Mouse (Mus musculus): ENCODE data around the gene Vps9d1. TPM values are rescaled to one million over a fixed set of nuclear protein-coding genes. Genes with fewer than 3 reads are reported as not detected.

The Vps9d1 gene
- polyA plus RNA-seq (2015; fragmentation: Nextera tagmentation; extraction: Ambion mirVana), result 16.5 and 17.3 TPM in 2 replicates

DNA sequence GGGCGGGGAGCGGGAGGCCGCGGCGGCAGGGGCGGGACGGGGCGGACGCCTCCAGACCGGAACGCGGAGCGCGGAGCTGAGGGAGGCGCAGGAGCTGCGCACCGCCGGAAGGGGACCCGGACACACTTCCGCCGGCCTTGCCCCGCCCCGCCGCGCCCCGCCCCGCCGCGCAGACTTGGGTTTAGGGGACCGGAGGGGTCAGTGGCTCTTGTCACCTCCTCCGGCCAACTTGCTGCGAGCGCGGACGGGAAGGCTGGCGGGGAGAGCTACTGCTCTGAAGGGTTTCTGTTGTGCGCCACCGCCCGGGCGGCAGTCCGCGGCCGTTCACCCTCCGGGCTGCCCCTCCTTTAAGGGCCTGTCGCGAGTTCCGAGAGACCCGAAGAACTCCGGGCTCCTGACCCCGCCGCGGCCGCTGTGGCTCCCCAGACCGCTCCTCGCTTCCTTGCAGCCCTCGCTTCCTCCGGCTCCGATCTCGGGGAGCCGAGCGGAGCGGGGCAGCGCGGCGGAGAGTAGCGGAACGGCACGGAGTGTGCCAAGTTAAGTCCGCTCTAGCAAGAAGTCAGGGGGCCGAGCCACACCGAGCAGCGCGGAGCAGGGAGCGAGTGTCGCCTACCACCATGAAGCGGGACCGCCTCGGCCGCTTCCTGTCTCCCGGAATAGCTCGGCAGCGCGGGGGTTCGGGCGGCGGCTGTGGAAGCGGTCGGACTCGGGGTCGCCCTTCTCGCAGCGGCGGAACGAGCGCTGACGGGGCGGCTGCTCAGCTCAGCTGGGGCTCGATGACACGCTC lies at the start of gene Vps9d1, which contains the start of gene Zfp276:
Gene Vps9d1, minus strand, starts transcription at position 250 of the 787 bp plus-strand sequence.
Gene Zfp276, plus strand, starts transcription at position 97 of the 787 bp plus-strand sequence.
- under 1% methylated on average over 93 of the region's 99 CpGs for WGBS
- ATAC-seq (replicated peaks; ENCODE audit: low FRiP score, low read depth) (peak; percentile 95), DNase-seq (ENCODE audit: low spot score) (peak; percentile 89)
- Histone ChIP-seq H3K4me1 (replicated peaks; ENCODE audit: insufficient read depth, low read length) (peaks cover 17% of the 10 kb centered on the region), H3K9ac (ENCODE audit: low read depth, low read length) (peak within 1 kb of the TSS; percentile 83), H3K36me3 (ENCODE audit: insufficient read depth, low read length) (peaks cover 31% of the 10 kb centered on the region), H3K9me3 (replicated peaks; ENCODE audit: low read length) (no peaks in the 10 kb centered on the region), H3K27me3 (ENCODE audit: insufficient read depth, low read length) (no peaks in the 10 kb centered on the region), H3K4me3 (replicated peaks; ENCODE audit: low read depth, low read length) (peak within 1 kb of the TSS; percentile 86), H3K4me2 (ENCODE audit: low read length) (peak within 1 kb of the TSS; percentile 83), H3K27ac (peak within 1 kb of the TSS; percentile 65)
- no peak for TF ChIP-seq CTCF (IDR thresholded peaks at IDR 0.05; ENCODE audit: low read depth)

DNA sequence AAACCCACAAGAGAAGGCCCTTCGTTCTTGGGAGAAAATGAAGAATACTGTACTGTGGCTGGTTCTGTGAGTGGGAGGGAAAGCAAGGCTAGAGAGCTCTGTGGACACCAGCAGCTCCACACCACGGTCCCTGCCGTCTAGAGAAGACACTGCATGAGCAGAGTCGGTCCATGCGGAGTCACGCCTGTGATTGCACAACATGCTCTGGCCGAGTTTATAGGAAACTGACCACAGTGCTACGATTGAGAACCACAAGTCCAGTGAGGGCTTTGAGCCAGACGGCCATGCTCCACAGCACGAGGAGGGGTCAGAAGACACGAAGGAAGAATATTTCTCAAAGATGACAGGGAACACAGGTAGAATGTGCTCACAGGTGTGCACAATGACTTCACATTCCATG lies 44.2 kb upstream of the Vps9d1 start:
- no peak overlapping the region for H3K27ac ChIP-seq
- ATAC-seq (replicated peaks; ENCODE audit: low FRiP score, low read depth) (no peak), DNase-seq (ENCODE audit: low spot score) (no peak)
- TF ChIP-seq CTCF (IDR thresholded peaks at IDR 0.05; ENCODE audit: low read depth), result no peak
- H3K36me3 ChIP-seq (ENCODE audit: insufficient read depth, low read length), result 0 out of 2 replicates have a peak, but pooled peaks cover 3% of the 10 kb centered on the region
- no peaks in the 10 kb centered on the region for H3K27me3 ChIP-seq (ENCODE audit: insufficient read depth, low read length)
- WGBS, result 92% methylated on average over 11 of the region's 11 CpGs
- no peaks in the 10 kb centered on the region for H3K9me3 ChIP-seq (replicated peaks; ENCODE audit: low read length)
- no peak overlapping the region for H3K4me3 ChIP-seq (replicated peaks; ENCODE audit: low read depth, low read length)
- no peak overlapping the region for H3K9ac ChIP-seq (ENCODE audit: low read depth, low read length)
- H3K4me1 ChIP-seq (replicated peaks; ENCODE audit: insufficient read depth, low read length), result no peaks in the 10 kb centered on the region
- no peak overlapping the region for H3K4me2 ChIP-seq (ENCODE audit: low read length)

GRCm38 (mm10) chr8:123292785-123293184 lies 38.6 kb upstream of the Vps9d1 start:
- no peaks in the 10 kb centered on the region for H3K4me1 ChIP-seq (replicated peaks; ENCODE audit: insufficient read depth, low read length)
- no peak overlapping the region for H3K27ac ChIP-seq
- H3K4me3 ChIP-seq (replicated peaks; ENCODE audit: low read depth, low read length), result no peak overlapping the region
- no peaks in the 10 kb centered on the region for H3K9me3 ChIP-seq (replicated peaks; ENCODE audit: low read length)
- TF ChIP-seq CTCF (IDR thresholded peaks at IDR 0.05; ENCODE audit: low read depth), result no peak
- no peak overlapping the region for H3K4me2 ChIP-seq (ENCODE audit: low read length)
- DNase-seq (ENCODE audit: low spot score) (no peak), ATAC-seq (replicated peaks; ENCODE audit: low FRiP score, low read depth) (no peak)
- H3K9ac ChIP-seq (ENCODE audit: low read depth, low read length), result no peak overlapping the region
- H3K27me3 ChIP-seq (ENCODE audit: insufficient read depth, low read length), result no peaks in the 10 kb centered on the region
- WGBS, result 76% methylated on average over 2 of the region's 2 CpGs
- H3K36me3 ChIP-seq (ENCODE audit: insufficient read depth, low read length), result 0 out of 2 replicates have a peak, but pooled peaks cover 6% of the 10 kb centered on the region

GRCm38 (mm10) chr8:123292281-123292680 lies 38.1 kb upstream of the Vps9d1 start:
- no peak for TF ChIP-seq CTCF (IDR thresholded peaks at IDR 0.05; ENCODE audit: low read depth)
- DNase-seq (ENCODE audit: low spot score) (no peak), ATAC-seq (replicated peaks; ENCODE audit: low FRiP score, low read depth) (no peak)
- Histone ChIP-seq H3K36me3 (ENCODE audit: insufficient read depth, low read length) (0 out of 2 replicates have a peak, but pooled peaks cover 6% of the 10 kb centered on the region), H3K9ac (ENCODE audit: low read depth, low read length) (no peak overlapping the region), H3K27me3 (ENCODE audit: insufficient read depth, low read length) (no peaks in the 10 kb centered on the region), H3K4me1 (replicated peaks; ENCODE audit: insufficient read depth, low read length) (no peaks in the 10 kb centered on the region), H3K27ac (no peak overlapping the region), H3K9me3 (replicated peaks; ENCODE audit: low read length) (no peaks in the 10 kb centered on the region), H3K4me2 (ENCODE audit: low read length) (no peak overlapping the region), H3K4me3 (replicated peaks; ENCODE audit: low read depth, low read length) (no peak overlapping the region)
- 87% methylated on average over 3 of the region's 3 CpGs for WGBS

GRCm38 (mm10) chr8:123291716-123292115 lies 37.6 kb upstream of the Vps9d1 start:
- H3K9ac ChIP-seq (ENCODE audit: low read depth, low read length), result no peak overlapping the region
- H3K4me3 ChIP-seq (replicated peaks; ENCODE audit: low read depth, low read length), result no peak overlapping the region
- no peak overlapping the region for H3K4me2 ChIP-seq (ENCODE audit: low read length)
- no peaks in the 10 kb centered on the region for H3K9me3 ChIP-seq (replicated peaks; ENCODE audit: low read length)
- H3K27ac ChIP-seq, result no peak overlapping the region
- H3K4me1 ChIP-seq (replicated peaks; ENCODE audit: insufficient read depth, low read length), result no peaks in the 10 kb centered on the region
- no peak for DNase-seq (ENCODE audit: low spot score)
- H3K27me3 ChIP-seq (ENCODE audit: insufficient read depth, low read length), result no peaks in the 10 kb centered on the region
- no peak for ATAC-seq (replicated peaks; ENCODE audit: low FRiP score, low read depth)
- WGBS, result 92% methylated on average over 8 of the region's 8 CpGs
- 0 out of 2 replicates have a peak, but pooled peaks cover 6% of the 10 kb centered on the region for H3K36me3 ChIP-seq (ENCODE audit: insufficient read depth, low read length)
- no peak for TF ChIP-seq CTCF (IDR thresholded peaks at IDR 0.05; ENCODE audit: low read depth)

DNA sequence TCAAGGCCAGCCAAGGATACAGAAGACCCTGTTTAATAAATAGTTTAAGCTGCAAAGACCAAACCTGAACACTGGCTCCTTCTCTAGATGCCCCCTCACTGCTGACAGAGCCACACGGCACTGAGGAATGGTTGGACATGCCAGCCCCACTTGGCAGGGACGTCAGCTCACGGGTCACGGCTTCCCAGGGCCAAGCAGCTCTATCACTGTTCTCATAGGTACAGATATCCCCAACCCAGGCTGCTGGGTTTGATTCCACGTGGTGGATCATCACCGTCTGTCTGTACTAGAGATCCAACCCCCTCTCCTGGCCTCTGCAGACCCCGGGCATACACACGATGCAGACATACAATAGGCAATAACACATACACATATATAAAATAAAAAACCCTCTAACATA lies 36.5 kb upstream of the Vps9d1 start:
- Histone ChIP-seq H3K27ac (no peak overlapping the region), H3K9ac (ENCODE audit: low read depth, low read length) (no peak overlapping the region), H3K9me3 (replicated peaks; ENCODE audit: low read length) (no peaks in the 10 kb centered on the region), H3K27me3 (ENCODE audit: insufficient read depth, low read length) (no peaks in the 10 kb centered on the region), H3K4me3 (replicated peaks; ENCODE audit: low read depth, low read length) (no peak overlapping the region), H3K4me2 (ENCODE audit: low read length) (no peak overlapping the region), H3K36me3 (ENCODE audit: insufficient read depth, low read length) (peaks cover 7% of the 10 kb centered on the region; the same call in 1 of the 2 replicates), H3K4me1 (replicated peaks; ENCODE audit: insufficient read depth, low read length) (no peaks in the 10 kb centered on the region)
- WGBS, result 96% methylated on average over 8 of the region's 8 CpGs
- no peak for TF ChIP-seq CTCF (IDR thresholded peaks at IDR 0.05; ENCODE audit: low read depth)
- DNase-seq (ENCODE audit: low spot score) (no peak), ATAC-seq (replicated peaks; ENCODE audit: low FRiP score, low read depth) (no peak)
